Mouse (Mus musculus) urinary bladder, adult 18-20 months (tissue): ENCODE results near the gene Trim67.
"Not testable (repeated sequence)": the region's sequence is repeated elsewhere in the genome, so short reads cannot be mapped to it uniquely, and the experiment has no call there.

ENCODE experiments used
- DNase-seq, 2 experiments: peaks; one replicate each; pipeline ENCODE4 v3.0.0; 2022; ENCODE audit warnings: low spot score in 2 of 2, mixed read lengths in 2 of 2

Trim67 gene

DNA sequence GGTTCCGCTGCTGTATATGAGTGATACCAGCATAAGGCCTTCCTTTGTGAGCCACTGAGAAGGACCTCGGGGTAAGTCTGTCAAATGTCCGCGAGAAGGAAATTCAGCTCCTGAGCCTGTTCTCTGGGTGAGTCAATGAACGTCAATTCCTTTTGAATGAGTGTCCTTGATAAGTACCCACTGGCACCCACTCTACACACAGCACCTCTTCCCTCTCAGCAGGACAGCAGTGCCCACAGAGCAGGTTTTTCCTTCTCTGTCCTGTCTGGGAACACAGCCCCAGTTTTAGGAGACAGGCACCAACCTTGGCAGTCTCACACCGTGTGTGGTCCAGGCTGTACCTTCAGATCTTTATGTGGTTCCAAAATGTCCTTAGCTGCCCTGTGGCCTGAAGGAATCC lies 39.0 kb downstream of the Trim67 start:
- no peak for DNase-seq

DNA sequence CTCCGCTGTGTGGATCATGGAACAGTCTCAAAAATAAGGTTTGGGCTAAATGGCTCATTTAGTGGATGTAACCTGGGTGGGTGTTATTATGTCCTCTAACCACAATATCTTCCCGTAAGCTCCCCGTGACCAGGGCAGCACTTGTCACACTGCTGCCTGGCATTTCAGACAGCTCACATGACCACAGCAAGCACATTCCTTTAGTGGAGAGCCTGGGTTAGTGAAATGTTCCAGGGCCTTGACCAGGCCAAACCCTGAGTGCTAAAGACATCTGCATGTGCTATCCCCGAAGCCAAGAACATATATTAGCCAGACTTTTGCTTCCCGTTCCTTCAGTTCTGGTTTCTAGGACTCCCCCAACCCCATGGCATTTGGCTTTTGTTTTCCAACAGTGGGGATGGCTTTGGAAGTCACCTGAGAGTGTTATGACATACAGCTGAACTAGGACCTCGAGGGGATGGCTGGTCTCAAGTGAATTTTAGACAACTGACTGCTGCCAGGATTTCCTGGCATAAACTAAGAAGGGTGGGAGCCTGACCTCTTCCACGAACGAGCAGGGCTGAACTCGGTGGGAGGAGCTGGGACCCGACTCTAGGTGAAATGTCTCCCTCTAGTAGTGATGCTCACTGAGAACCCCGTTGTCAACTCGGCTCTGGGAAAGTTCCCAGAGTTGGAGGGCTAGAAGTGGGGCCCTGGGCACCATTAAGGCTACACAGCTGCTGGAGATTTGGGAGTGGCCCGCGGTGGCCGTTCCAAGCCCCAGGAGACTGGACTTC lies 40.7 kb downstream of the Trim67 start:
- no peak for DNase-seq

DNA sequence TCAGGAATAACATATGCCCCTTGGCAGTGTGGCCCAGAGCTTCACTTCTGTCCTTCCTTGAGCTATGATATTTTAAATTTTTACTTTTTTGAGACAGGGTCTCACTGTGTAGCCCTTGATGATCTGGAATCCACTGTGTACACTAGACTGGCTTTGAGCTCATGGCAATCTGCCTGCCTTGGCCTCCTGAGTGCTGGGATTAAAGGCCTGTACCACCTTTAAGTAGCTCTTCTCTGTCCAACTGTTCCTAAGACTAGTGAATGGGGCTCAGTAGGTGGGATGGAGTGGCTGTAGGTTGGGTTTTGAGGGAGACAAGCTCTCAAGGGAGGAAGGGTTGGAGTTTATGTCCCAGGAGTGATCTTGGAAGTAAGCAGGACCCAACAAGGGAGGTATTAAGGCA lies 43.0 kb downstream of the Trim67 start:
- DNase-seq: no peak

DNA sequence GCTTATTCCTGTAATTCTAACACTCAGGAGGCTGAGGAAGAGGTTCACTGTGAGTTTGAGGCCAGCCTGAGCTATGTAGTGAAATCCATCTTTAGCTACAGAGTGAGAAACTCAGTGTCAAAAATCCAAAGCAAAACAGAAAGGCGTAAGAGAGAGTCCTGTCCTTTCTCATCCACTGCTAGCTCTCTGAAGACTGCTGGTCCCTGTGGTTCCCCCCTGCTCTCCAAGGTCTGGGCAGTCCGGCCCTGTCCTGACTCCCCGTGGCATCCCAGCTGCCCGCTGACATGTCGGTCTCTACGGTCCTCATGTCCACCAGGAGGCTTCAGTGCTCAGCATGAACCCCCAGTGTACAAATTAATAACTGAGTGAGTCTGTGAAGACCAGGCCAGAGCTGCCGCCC lies 43.4 kb downstream of the Trim67 start:
- no peak for DNase-seq

DNA sequence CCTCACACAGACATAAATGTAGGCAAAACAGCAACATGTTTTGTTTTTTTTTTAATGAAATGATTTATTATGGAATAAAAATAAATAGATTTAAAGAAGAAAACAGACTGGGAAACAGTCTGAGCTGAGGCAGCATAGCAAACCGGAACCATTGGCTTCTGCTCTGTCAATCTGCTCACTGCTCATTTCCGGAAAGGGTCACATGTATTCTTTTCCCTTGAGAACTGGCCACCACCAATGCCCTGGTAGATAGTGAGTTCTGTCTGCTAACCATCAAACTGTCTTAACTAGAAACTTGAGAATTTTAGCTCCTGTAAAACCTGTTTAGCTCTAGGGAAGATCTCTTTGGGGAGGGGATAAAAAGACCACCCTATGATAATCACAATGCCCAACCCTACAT lies 44.0 kb downstream of the Trim67 start:
- DNase-seq: no peak

DNA sequence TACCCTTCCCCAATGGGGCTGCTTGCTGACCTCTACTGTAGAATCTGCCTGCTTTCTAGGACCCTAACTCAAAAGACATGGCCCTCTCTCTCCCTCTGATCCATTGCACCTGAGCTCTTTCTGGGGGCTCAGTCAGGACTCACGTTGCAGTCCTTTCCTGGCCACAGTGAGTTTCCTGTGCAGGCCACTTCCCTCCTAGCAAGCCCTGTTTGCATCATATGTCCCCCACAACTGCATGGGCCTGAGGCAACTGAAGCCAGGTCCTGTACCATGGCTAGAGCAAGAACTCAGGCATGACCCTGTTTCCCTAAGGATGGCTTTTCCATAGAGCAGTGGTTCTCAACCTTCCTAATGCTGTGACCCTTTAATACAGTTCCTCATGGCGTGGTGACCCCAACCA lies 45.1 kb downstream of the Trim67 start:
- DNase-seq: no peak

DNA sequence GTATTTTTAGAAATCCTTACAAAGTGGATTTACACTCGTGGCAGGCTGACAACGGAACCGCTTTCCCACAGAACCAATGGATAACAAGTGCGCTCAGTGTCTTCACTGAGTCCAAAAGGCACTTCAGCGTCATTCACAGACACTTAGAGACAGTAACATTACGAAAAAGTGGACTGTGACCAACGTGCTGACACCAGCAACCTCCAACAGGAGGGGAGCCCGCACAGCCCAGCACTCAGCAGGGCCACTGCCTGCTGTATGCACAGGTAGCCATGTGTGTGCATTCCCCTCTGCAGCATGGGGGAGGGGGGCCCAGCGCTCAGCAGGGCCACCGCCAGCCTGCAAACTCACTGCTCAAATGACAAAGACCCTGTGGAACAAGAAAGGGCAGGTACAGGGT lies 46.5 kb downstream of the Trim67 start:
- no peak for DNase-seq

DNA sequence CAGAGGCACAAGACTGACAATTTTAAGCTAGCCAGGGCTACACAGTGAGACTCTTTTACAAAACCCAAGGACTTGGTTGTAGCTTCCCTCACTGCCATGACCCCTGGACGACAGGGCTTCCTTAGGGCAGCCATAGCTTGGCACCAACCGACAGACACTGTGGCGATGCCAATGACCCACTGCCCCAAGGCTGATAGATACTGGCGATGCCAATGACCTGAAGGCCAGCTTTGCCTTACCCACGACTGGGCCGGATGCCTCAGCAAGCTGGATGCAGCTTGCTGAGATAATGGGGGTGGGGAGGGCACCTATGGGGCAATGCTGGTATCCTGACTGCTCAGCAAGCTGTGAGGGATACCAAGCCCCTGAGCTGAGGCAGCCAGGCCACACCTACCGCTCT lies 48.0 kb downstream of the Trim67 start:
- DNase-seq: no peak

DNA sequence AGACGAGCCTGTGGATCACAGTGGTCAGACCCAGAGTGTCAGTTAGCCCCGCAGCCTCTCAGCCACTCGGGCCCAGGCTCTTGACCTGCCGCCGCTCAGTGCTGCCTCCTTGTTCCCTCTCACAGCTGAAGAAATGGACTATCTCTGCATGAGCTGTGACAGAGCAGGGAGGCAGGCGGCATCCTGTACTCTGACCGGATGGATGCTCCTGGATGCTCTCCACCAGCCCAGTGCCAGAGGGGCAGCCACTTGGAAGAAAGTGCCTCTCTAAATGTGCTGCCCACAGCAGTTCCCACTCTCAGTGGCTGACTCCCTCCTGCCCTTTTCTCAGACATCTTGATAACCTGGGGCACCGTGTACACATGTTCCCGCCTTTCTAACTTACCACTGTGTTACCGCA lies 48.9 kb downstream of the Trim67 start:
- DNase-seq: no peak

DNA sequence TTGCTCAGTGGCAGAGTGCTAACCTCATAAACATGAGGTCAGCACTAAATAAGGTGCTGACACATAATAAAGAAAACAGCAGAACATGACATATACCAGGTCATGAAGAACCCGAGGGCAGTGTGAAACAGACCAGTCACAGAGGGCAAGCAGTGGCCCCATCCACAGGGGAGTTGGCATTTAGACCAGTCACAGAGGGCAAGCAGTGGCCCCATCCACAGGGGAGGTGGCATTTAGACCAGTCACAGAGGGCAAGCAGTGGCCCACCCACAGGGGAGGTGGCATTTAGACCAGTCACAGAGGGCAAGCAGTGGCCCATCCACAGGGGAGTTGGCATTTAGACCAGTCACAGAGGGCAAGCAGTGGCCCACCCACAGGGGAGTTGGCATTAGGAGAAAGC lies 50.0 kb downstream of the Trim67 start:
- not testable (repeated sequence) for DNase-seq

DNA sequence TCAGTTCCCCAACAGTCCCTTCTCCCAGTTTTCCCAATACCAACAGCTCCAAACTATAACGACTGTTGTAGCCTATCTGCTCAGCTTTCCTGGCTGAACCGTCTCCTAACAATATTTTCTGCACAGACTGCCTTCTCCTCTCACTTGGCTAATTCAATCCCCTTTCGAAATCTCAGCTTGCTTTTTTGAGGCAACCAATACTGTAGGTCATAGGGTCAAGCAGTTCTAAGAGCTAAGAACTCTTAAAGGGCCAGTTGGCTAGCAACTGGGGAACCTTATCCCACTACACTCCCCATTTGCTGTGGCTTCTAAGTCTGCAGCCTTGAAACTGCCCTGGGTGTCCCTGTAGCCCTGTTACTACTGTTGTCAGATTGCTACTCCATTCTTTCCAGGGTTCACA lies 52.2 kb downstream of the Trim67 start:
- DNase-seq: no peak

DNA sequence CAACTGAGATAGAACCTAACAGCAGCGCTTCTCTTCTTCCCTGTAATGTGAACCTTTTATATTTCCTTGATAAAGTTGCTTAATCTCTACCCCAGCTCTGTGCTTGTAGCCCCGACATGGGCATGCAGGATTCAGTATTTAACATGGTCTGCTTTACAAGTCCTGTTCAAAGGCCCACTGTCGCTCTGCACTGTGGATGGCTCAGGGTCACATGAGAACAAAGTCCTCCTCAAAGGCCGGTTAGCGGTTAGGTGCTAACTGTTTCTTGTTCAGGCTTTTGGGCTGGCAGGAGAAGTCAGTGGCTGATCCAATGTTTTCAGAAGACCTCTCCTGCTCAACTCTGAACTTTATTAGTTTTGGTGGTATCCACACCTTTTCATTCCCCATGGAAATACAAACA lies 52.7 kb downstream of the Trim67 start:
- DNase-seq: no peak

DNA sequence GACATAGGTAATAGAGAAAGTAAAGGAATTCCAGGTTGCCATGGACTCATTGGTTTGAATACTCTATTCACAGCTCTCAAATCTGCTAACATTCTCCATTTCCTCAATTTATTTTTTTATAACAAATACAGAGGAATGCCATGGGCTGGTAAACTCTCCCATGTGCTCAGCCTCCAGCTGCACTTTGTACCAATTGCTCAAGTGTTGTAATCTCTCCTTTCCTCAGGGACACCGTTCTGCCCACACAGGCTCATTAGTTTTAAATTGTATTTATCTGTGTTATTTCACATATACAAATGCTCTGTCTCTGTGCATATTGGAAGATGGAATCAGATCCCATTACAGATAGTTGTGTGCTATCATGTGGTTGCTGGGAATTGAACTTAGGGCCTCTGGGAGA lies 60.6 kb downstream of the Trim67 start:
- no peak for DNase-seq

DNA sequence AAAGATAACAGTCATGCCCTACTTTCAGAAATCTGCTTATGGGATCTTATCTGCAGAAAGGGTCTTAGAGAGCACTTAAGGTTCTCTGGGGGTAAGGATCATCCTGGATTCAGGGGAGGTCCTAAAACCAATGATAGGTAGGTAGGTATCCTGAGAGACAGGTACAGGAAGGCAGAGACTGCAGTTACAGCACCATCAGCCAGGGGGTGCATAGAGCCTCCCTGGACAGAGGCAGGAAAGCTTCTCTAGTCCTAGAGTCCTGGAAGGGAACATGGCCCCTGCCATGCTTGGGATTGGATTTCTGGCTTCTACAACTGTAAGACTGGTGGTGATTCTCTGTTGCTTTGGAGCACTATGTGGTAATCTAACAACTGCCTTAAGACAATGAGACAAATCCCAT lies 66.6 kb downstream of the Trim67 start:
- DNase-seq: no peak

DNA sequence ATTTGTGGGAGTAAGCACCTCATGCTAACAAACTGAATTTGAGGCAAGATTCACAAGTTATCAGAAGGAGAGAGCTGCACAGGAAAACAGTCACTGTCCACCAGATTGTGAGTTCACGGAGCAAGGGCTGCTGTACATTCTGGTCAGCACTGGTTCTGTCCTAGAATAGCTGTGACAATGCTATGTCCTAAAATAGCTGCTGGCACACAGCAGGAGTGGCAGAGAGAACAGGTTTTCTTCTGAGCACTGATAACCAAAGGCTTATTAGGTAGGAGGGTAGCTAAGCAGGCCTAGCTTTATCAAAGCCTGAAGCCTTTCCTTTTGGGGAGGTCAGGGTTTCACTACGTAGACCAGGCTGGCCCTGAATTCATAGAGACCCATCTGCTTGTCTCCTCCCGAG lies 67.3 kb downstream of the Trim67 start:
- DNase-seq: no peak

DNA sequence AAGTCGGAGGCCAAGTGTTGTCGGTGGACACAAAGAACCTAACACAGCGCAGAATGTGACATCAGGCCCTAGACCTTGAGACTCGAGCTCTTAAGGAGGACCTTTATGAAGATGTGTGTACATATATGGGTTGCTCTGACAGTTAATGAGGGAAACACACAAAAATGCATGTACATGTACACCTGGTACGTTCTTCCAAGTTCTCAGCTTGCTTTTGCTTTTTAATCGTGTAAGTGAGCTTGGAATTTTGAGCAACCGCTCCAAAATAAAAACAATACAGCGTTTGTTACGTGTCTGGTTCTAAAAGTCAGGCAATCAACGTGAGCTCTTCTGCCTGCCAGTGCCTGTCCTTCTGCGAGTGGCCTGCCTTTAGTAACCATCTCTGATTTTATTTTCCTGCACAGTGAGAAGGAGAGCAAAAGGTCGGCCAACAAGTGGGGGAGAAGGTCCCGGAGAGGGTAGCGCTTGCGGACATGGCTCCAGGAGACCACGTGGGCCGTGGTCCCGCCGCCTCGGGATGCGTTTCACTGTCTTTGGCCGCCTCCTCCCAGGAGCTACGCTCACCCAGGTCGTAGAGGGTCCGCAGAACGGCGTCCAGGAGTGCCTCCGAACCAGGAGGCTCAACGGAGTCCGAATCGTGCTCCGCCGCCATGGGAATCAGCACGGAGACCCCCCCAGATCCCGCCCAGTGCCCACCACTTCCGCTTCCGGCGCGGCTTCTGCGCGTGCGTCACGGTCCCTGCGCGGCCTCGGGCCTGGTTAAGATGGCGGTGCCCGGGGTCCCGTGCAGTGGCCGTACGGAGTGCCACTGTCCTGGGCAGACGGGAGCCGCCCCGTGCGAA lies 69.7 kb downstream of the Trim67 start, which contains the start of the genes Gnpat and 2810004N23Rik:
TSS of gene Gnpat (plus strand) at position 713 of the 842 bp plus-strand sequence.
TSS of gene 2810004N23Rik (minus strand) at position 800 of the 842 bp plus-strand sequence.
- peak; percentile 87 to 96 for DNase-seq

DNA sequence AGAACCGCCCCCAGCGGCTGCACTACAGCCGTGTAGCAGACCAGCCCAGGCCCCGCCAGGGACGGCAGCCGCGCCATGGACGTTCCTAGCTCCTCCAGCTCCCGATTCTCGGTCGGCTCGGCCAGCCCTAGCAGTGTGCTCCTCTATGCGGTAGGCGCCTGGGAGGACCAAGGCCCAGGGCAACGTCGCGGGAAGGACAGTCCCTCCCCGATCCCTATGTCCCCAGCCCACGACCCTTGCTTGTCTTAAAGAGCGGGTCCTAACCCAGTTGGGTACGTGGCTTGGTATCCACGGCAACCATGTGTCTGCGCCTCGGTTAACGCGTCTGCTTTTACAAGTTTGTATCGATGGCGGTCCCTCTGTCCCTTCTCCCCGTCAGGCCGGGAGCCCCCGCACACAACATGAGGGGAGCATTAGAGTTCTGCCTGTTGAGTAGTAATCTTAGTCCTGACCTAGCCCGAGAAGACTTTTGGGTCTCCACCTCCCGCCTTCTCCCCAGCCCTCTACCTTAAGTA lies 70.3 kb downstream of the Trim67 start:
- DNase-seq: no peak

DNA sequence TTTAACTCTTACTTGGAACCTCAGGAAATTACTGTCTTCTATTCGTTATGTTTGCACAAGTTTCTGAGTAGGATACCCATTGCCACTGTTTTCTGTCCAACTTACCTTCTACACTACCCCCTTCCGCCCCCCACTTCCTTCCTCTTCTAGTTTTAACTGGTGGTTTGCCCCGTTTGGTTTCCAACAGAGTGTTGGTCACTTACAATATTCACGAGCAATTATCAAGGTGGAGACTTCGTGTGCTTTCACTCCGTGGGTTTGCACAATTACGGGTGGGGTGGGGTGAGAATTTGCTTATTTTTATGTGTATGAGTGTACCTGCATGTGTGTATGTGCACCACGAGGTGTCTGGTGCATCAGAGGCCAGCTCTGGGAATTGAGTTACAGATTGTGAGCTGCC lies 70.8 kb downstream of the Trim67 start:
- no peak for DNase-seq

DNA sequence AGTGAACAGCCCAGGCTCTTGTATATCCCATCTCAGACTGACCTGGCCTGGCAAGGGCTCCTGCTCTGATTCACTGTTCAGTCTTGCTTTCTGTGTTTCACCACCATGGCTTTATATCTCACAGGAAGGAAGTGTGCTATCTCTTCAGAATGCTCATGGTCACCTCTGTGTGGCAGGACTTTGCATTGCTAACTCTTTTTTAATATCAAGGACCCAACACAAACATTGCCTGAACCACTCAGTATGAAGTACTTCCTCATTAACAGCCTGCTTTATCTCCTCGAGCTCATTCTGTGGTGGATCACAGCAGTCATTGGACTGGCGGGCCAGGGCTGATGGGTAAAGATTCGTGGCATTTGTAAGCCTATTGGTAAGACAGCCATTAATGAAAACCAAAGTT lies 73.8 kb downstream of the Trim67 start:
- no peak for DNase-seq

DNA sequence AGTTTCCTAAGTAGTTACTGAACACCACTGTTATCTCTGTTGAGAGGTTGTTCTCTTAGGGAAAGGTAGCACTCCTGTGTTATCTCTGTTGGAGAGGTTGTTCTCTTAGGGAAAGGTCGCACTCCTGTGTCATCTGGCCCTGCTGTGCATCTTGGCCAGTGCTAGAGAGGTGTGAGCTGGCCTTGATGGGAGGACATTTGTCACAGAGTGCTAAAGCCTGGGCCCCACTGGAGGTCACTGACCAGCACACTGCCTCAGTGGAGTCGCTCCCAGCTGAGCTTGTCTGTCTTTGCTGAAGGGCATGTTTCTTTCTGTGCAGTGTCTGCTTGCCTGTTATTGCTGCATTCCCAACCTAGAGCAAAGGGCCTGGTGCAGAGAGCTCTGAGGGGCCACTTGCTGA lies 74.2 kb downstream of the Trim67 start:
- DNase-seq: no peak

DNA sequence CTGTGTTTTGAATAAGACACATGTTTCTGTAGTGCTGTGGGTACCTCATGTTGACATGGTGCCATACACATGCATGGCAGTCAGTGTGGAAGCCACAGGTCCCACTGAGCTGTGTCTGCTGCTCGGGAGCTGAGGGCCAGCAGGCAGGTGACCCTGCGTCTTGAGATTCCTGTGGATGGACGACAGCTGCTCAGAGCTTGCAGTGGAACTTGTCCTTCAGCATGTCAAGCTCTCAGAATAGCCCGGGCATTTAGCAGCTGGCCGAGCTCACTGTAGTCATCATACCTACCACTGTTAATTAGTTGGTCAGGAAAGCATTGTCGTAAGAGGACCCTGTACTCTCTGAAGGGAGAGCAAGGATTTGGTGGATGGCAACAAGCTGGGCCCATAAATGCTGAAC lies 76.8 kb downstream of the Trim67 start:
- no peak for DNase-seq

DNA sequence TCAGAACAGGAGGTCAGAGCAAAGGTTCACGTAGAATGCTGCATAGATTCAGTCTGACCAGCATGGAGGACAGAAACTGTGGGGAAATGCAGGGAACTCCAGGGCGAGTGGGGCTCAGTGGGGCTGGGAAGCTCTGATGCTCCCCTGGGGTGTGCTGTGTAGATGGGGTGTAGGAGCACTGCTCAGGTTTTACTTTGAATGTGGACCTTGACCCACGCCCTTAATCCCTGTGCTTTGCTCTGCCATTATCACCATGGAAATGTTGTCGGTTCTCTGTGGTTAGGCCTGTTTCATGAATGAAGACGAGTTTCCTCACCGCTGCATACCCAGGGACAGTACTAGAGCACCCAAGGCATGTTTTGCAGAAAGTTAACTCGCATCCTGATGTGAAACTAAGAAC lies 78.6 kb downstream of the Trim67 start:
- no peak for DNase-seq

DNA sequence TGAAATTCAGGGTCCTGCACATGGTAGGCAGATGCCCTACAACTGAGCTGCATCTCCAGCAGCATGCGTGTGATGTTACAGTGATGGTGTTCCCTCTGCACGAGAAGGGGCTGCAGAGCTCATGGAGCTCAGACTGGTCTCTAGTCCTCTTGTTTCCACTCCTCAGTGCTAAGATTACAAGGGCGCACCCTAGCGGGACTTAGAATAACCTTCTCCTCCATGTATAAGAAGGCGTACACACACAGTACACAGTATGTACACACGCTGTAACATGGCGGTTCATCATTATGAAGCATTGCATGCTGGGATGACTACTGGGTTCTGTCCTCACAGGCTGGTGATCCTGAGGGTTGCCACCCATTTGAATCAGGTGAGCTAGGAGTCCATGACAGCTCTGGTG lies 79.2 kb downstream of the Trim67 start:
- DNase-seq: no peak
